Mouse (Mus musculus) liver, adult 2 months (tissue): Measurements from ENCODE around the gene Shkbp1.

Experiments
- CTCF ChIP-seq: fragments of 200-500 bp; IDR thresholded peaks from 2 replicates; pipeline ENCODE4 v1.5.1; 2011; ENCODE audit warnings: low read depth, low read length, control low read depth
- POLR2A ChIP-seq: fragments of 200-500 bp; IDR thresholded peaks from 2 replicates; pipeline ENCODE4 v1.6.1; 2011; ENCODE audit warnings: low read length, control low read depth; ENCODE audit not compliant: insufficient read depth; ENCODE audit errors: extremely low read depth

GRCm38 (mm10) chr7:27329981-27330380 lies 25.8 kb downstream of the Shkbp1 start:
- TF ChIP-seq POLR2A, result no peak
- no peak for TF ChIP-seq CTCF
